Mouse (Mus musculus): ENCODE data around the gene Commd1. TPM values are rescaled to one million over a fixed set of nuclear protein-coding genes. Genes with fewer than 3 reads are reported as not detected.

Commd1 gene
- polyA plus RNA-seq, 1 experiment from 2014 or later, result 368 TPM

DNA sequence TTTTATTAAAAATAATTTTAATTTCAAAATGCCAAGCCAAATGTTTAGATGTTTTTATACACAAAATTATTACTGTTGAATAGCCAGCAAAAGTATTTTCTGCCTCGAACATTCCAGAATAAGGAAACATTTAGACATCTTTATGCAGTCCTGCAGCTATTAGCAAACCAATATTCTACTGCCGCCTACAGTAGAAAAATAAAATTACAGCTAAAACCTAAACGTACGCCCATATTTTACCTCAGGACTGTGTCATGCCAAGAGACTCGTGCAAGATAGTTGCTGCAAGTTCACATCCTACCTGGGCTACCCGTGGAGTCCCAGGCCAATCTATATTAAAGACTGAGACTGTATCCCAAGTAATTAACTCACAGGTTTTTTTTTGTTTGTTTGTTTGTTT is 12.7 kb downstream of the Commd1 start:
- 0 out of 2 replicates have a peak, but pooled peaks cover 5% of the 10 kb centered on the region for H3K4me1 ChIP-seq
- no peak overlapping the region for H3K4me2 ChIP-seq
- H3K4me3 ChIP-seq, result no peak overlapping the region
- no peak for ATAC-seq (ENCODE audit: borderline replicate concordance, extremely low read depth, low FRiP score, low TSS enrichment)
- H3K9me3 ChIP-seq, result 0 out of 2 replicates have a peak, but pooled peaks cover 16% of the 10 kb centered on the region
- peaks cover 26% of the 10 kb centered on the region for H3K36me3 ChIP-seq
- 57% methylated on average over 6 of the region's 6 CpGs for WGBS
- H3K27ac ChIP-seq, result no peak overlapping the region
- H3K9ac ChIP-seq, result no peak overlapping the region
- no peaks in the 10 kb centered on the region for H3K27me3 ChIP-seq

DNA sequence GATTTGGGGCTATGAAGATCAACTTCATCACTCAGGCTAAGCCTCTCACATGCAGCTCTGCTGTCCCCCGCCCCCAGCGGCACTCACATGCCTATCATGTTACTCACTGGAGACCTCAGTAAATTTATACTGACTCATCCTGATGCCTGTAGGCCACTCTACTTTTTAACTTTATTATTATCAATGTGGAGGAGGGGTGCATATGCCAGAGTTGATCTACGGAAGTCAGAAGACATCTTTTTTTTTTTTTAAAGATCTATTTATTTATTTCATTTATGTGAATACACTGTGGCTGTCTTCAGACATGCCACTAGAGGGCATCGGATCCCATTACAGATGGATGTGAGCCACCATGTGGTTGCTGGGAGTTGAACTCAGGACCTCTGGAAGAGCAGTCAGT is 16.7 kb downstream of the Commd1 start:
- no peak overlapping the region for H3K4me2 ChIP-seq
- no peak for ATAC-seq (ENCODE audit: borderline replicate concordance, extremely low read depth, low FRiP score, low TSS enrichment)
- H3K4me3 ChIP-seq, result no peak overlapping the region
- peaks cover 13% of the 10 kb centered on the region; the same call in 1 of the 2 replicates for H3K36me3 ChIP-seq
- no peaks in the 10 kb centered on the region for H3K4me1 ChIP-seq
- 81% methylated on average over 4 of the region's 4 CpGs for WGBS
- H3K9ac ChIP-seq, result no peak overlapping the region
- H3K9me3 ChIP-seq, result no peaks in the 10 kb centered on the region
- no peak overlapping the region for H3K27ac ChIP-seq
- H3K27me3 ChIP-seq, result no peaks in the 10 kb centered on the region

DNA sequence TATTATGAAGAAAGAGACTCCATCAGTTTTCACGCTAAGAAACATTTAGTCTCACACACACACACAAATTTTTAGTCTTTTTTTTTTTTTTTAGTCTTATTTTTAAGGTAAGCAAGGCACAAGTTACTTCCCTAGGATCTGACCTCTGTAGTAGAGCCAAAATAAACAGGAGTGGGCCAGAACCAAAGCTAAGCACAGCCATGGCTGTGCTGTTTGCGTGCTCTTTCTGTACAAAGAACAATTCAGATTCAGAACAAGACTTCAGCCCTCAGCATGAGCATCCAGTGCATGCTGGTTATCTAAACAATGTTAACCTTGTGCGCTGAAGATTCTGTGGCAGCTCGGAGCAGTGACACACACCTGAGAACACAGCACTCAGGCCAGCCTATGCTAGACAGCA is 17.8 kb downstream of the Commd1 start:
- 73% methylated on average over 4 of the region's 4 CpGs for WGBS
- no peak overlapping the region for H3K4me2 ChIP-seq

DNA sequence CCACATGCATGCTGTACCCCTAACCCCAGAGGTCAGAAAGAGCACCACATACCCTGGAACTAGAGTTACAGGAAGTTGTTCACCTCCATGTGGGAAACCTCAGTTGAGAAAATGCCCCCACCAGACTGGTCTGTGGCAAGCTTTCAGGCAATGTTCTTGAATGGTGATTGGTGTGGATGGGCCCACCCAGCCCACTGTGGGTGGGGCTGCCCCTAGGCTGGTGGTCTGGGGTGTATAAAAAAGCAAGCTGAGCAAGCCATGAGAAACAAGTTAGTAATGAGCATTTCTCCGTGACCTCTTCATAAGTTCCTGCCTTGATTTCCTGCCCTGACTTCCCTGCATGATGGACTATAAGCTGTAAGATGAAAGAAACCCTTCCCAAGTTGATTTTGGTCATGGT is 20.1 kb downstream of the Commd1 start:
- Histone ChIP-seq H3K27ac (no peak overlapping the region), H3K36me3 (peaks cover 10% of the 10 kb centered on the region; the same call in 1 of the 2 replicates), H3K9ac (no peak overlapping the region), H3K9me3 (no peaks in the 10 kb centered on the region), H3K4me1 (0 out of 2 replicates have a peak, but pooled peaks cover 5% of the 10 kb centered on the region), H3K27me3 (no peaks in the 10 kb centered on the region), H3K4me3 (no peak overlapping the region), H3K4me2 (no peak overlapping the region)
- WGBS, result 96% methylated on average over 1 of the region's 1 CpGs
- ATAC-seq (ENCODE audit: borderline replicate concordance, extremely low read depth, low FRiP score, low TSS enrichment), result no peak

More for the DNA sequence above, 17.8 kb downstream of the Commd1 start:
- H3K9me3 ChIP-seq, result no peaks in the 10 kb centered on the region
- no peaks in the 10 kb centered on the region for H3K27me3 ChIP-seq
- ATAC-seq (ENCODE audit: borderline replicate concordance, extremely low read depth, low FRiP score, low TSS enrichment), result no peak
- no peak overlapping the region for H3K4me3 ChIP-seq
- peaks cover 13% of the 10 kb centered on the region; the same call in 1 of the 2 replicates for H3K36me3 ChIP-seq
- 0 out of 2 replicates have a peak, but pooled peaks cover 3% of the 10 kb centered on the region for H3K4me1 ChIP-seq
- no peak overlapping the region for H3K9ac ChIP-seq
- no peak overlapping the region for H3K27ac ChIP-seq

GRCm38 (mm10) chr11:22957791-22958374 is 24.3 kb downstream of the Commd1 start:
- H3K27ac ChIP-seq, result no peak overlapping the region
- H3K9me3 ChIP-seq, result no peaks in the 10 kb centered on the region
- no peaks in the 10 kb centered on the region for H3K27me3 ChIP-seq
- 89% methylated on average over 4 of the region's 4 CpGs for WGBS
- 0 out of 2 replicates have a peak, but pooled peaks cover 3% of the 10 kb centered on the region for H3K36me3 ChIP-seq
- H3K4me1 ChIP-seq, result 0 out of 2 replicates have a peak, but pooled peaks cover 5% of the 10 kb centered on the region
- H3K4me3 ChIP-seq, result no peak overlapping the region
- no peak for ATAC-seq (ENCODE audit: borderline replicate concordance, extremely low read depth, low FRiP score, low TSS enrichment)
- no peak overlapping the region for H3K9ac ChIP-seq
- H3K4me2 ChIP-seq, result no peak overlapping the region

DNA sequence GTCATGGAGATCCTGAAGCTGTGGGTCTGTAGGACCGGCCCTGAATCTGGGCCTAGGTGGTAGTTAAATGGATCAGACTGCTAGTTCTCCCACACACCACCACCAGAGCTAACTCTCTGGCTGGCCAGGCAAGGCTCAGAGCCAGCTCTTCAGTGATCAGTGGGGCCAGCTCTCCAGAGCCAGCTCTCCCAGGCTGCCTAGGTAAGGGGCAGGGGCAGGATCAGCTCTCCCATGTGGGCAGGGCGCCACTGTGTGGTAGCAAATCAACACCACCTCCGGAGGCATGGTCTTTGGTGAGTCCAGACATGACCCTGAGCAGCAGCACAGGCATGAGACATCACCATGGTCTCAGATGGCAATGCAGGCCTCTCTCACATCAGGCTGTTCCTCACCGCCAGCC is 25.4 kb downstream of the Commd1 start:
- Histone ChIP-seq H3K9me3 (no peaks in the 10 kb centered on the region), H3K27me3 (no peaks in the 10 kb centered on the region), H3K36me3 (0 out of 2 replicates have a peak, but pooled peaks cover 3% of the 10 kb centered on the region), H3K9ac (no peak overlapping the region), H3K4me3 (no peak overlapping the region), H3K27ac (no peak overlapping the region), H3K4me2 (no peak overlapping the region), H3K4me1 (0 out of 2 replicates have a peak, but pooled peaks cover 5% of the 10 kb centered on the region)
- 60% methylated on average over 4 of the region's 4 CpGs for WGBS
- peak; percentile 64 for ATAC-seq (ENCODE audit: borderline replicate concordance, extremely low read depth, low FRiP score, low TSS enrichment)

- 93% methylated on average over 6 of the region's 6 CpGs for WGBS
- Histone ChIP-seq H3K9ac (no peak overlapping the region), H3K27ac (no peak overlapping the region), H3K4me2 (no peak overlapping the region), H3K4me3 (no peak overlapping the region), H3K4me1 (0 out of 2 replicates have a peak, but pooled peaks cover 5% of the 10 kb centered on the region), H3K36me3 (0 out of 2 replicates have a peak, but pooled peaks cover 3% of the 10 kb centered on the region), H3K9me3 (no peaks in the 10 kb centered on the region), H3K27me3 (no peaks in the 10 kb centered on the region)
- ATAC-seq (ENCODE audit: borderline replicate concordance, extremely low read depth, low FRiP score, low TSS enrichment), result no peak
Measured at GRCm38 (mm10) chr11:22956346-22956745, 25.8 kb downstream of the Commd1 start.

DNA sequence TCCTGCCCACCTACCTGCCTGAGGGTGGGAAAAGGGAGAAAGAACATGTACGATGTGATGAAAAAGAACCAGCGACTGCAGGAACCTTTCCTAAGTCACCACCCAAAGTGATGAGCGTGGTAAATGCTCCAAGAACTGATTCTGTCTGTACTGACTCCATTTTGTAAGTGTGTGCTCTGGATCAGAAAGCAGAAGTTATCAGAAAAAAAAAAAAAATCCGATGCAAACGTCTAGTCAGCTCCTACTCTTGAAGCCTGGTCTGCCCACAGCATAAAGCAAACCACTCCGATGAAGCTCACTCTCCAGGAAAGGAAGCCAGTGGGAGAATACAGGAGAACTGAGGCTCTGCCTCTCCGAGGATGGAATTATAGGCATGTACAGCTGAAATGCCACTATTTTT is 29.5 kb downstream of the Commd1 start:
- Histone ChIP-seq H3K27ac (no peak overlapping the region), H3K4me1 (no peaks in the 10 kb centered on the region), H3K4me2 (no peak overlapping the region), H3K27me3 (no peaks in the 10 kb centered on the region), H3K36me3 (0 out of 2 replicates have a peak, but pooled peaks cover 3% of the 10 kb centered on the region), H3K9ac (no peak overlapping the region), H3K9me3 (no peaks in the 10 kb centered on the region), H3K4me3 (no peak overlapping the region)
- ATAC-seq (ENCODE audit: borderline replicate concordance, extremely low read depth, low FRiP score, low TSS enrichment), result no peak
- 88% methylated on average over 7 of the region's 7 CpGs for WGBS

- H3K9ac ChIP-seq, result no peak overlapping the region
- 87% methylated on average over 6 of the region's 6 CpGs for WGBS
- no peaks in the 10 kb centered on the region for H3K4me1 ChIP-seq
- no peaks in the 10 kb centered on the region for H3K27me3 ChIP-seq
- no peak overlapping the region for H3K27ac ChIP-seq
- ATAC-seq (ENCODE audit: borderline replicate concordance, extremely low read depth, low FRiP score, low TSS enrichment), result no peak
- H3K4me3 ChIP-seq, result no peak overlapping the region
- no peaks in the 10 kb centered on the region for H3K36me3 ChIP-seq
- H3K4me2 ChIP-seq, result no peak overlapping the region
- no peaks in the 10 kb centered on the region for H3K9me3 ChIP-seq
Measured at GRCm38 (mm10) chr11:22950131-22950530, 32.1 kb downstream of the Commd1 start.

DNA sequence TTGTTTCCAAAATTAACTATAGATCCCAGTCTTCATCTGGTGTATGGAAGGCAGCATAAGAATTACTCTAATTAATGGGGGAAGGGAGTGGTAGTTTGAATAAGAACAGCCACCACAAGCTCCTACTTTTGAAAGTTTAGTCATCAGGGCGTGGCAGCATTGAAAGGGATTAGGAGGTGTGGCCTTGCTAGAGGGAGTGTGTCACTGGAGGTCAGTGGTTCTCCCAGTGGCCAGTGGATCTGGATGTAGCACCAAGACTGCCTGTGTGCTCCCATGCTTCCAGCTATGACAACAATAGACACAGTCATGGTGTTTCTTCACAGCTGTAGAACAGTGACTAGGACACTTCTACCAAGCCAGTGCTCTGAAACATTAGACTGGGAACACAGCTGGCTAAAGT is 33.1 kb downstream of the Commd1 start:
- Histone ChIP-seq H3K36me3 (no peaks in the 10 kb centered on the region), H3K27ac (no peak overlapping the region), H3K4me1 (no peaks in the 10 kb centered on the region), H3K4me2 (no peak overlapping the region), H3K27me3 (no peaks in the 10 kb centered on the region), H3K9ac (no peak overlapping the region), H3K4me3 (no peak overlapping the region), H3K9me3 (no peaks in the 10 kb centered on the region)
- 93% methylated on average over 1 of the region's 1 CpGs for whole genome bisulfite sequencing
- no peak for ATAC-seq (ENCODE audit: borderline replicate concordance, extremely low read depth, low FRiP score, low TSS enrichment)

GRCm38 (mm10) chr11:22938983-22939382 is 43.2 kb downstream of the Commd1 start:
- Histone ChIP-seq H3K9ac (no peak overlapping the region), H3K36me3 (no peaks in the 10 kb centered on the region), H3K27me3 (no peaks in the 10 kb centered on the region), H3K9me3 (no peaks in the 10 kb centered on the region), H3K4me2 (no peak overlapping the region), H3K4me1 (no peaks in the 10 kb centered on the region), H3K27ac (no peak overlapping the region), H3K4me3 (no peak overlapping the region)
- WGBS, result 73% methylated on average over 2 of the region's 2 CpGs
- no peak for ATAC-seq (ENCODE audit: borderline replicate concordance, extremely low read depth, low FRiP score, low TSS enrichment)

- Histone ChIP-seq H3K4me2 (no peak overlapping the region), H3K9me3 (no peaks in the 10 kb centered on the region), H3K27ac (no peak overlapping the region), H3K36me3 (no peaks in the 10 kb centered on the region), H3K9ac (no peak overlapping the region), H3K4me1 (no peaks in the 10 kb centered on the region), H3K4me3 (no peak overlapping the region), H3K27me3 (no peaks in the 10 kb centered on the region)
- ATAC-seq (ENCODE audit: borderline replicate concordance, extremely low read depth, low FRiP score, low TSS enrichment), result no peak
- 96% methylated on average over 4 of the region's 4 CpGs for WGBS
Measured at GRCm38 (mm10) chr11:22937716-22938316, 44.4 kb downstream of the Commd1 start.

All from lung, embryonic 15.5 days (tissue).